Mouse (Mus musculus) heart, postnatal 0 days (tissue): ENCODE data around the gene March1.

ENCODE experiments used
- CTCF ChIP-seq: IDR thresholded peaks from 2 replicates; pipeline ENCODE4 v1.5.1; 2016; ENCODE audit warnings: antibody characterized with exemption, control low read depth, low read depth
- EP300 ChIP-seq: IDR thresholded peaks from 2 replicates; pipeline ENCODE4 v1.6.1; 2016; ENCODE audit warnings: antibody characterized with exemption, low read depth

GRCm38 (mm10) chr8:66167405-66168173, 549.9 kb downstream of the March1 start:
- TF ChIP-seq EP300: no peak
- no peak for TF ChIP-seq CTCF
